Mouse (Mus musculus) c-Kit-negative CD71-positive TER-119-positive erythroid progenitor cells, embryonic 14.5 days (primary cell): ENCODE data around the gene Wnk2.
"Not testable (repeated sequence)": the region's sequence is repeated elsewhere in the genome, so short reads cannot be mapped to it uniquely, and the experiment has no call there.

ENCODE experiments used
- DNase-seq: peaks from one replicate; pipeline ENCODE4 v3.0.0-alpha.2; 2013; ENCODE audit warnings: low read depth, low spot score

Gene Wnk2

DNA sequence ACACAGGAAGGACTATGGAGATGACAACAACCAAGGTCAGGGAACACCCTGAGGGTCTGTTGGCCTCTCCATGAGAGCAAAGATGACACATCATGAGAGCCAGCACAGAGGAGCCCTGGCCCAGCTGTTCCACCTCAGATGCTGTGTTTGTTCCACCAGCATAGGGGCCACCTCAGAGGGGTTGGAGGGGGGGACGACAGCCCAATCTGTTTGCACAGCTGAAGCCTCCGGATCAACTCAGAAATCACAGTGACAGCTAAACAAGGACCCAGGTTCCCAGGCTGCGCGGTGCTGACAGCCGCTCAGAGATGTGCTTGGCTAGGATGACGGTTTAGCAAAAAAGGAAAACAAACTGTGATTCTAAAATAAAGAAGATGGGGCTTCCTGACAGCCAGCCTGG is 53.1 kb downstream of the Wnk2 start:
- no peak for DNase-seq

GRCm38 (mm10) chr13:49093471-49093891 is 54.3 kb downstream of the Wnk2 start:
- no peak for DNase-seq

- no peak for DNase-seq
Measured at GRCm38 (mm10) chr13:49092596-49092995, 55.2 kb downstream of the Wnk2 start.

GRCm38 (mm10) chr13:49090176-49090575 is 57.6 kb downstream of the Wnk2 start:
- no peak for DNase-seq

GRCm38 (mm10) chr13:49088874-49089273 is 58.9 kb downstream of the Wnk2 start:
- DNase-seq = no peak

DNA sequence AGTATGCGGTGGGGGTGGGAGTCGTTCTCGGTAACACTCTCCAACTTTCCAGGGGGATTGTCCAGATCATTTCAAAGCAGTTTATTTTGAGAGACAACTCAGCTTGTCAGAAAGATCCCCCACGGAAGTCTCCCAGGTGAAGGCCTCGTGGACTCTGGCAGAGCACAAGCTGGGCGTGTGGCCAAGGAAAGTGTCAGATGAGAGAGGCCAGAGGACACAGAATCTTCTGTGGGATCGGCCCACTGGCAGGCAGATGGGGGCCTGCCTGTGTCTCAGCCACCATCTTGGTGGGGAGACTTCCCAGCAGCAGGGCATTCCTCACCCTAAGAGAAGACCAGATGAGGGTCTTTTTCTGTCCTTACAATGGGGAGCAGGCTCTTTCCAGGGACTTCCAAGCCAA is 60.4 kb downstream of the Wnk2 start:
- DNase-seq = no peak

GRCm38 (mm10) chr13:49086431-49086830 is 61.4 kb downstream of the Wnk2 start:
- no peak for DNase-seq

GRCm38 (mm10) chr13:49085211-49085610 is 62.6 kb downstream of the Wnk2 start:
- DNase-seq = no peak

GRCm38 (mm10) chr13:49084781-49085180 is 63.0 kb downstream of the Wnk2 start:
- no peak for DNase-seq

DNA sequence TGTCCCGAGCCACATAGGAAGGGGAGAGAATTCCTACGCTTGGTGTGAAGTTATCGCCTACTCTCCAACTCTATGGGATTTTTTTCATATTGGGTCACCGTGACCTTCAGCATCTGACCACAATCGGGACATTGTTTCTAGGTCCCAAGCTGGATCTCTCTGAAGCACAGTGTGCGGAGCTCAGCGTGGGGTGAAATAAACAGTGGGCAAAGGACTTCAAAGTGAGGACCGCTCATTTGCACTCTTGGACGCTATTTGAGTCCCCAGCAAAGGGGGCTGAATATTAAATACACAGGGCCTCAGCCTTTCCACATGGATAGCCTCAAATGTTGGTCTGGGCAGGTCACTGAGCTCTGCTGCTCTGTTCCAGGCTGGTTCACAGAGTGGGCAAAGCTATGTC is 63.9 kb downstream of the Wnk2 start:
- no peak for DNase-seq

- DNase-seq = no peak
Measured at GRCm38 (mm10) chr13:49082151-49082879, 65.5 kb downstream of the Wnk2 start.

DNA sequence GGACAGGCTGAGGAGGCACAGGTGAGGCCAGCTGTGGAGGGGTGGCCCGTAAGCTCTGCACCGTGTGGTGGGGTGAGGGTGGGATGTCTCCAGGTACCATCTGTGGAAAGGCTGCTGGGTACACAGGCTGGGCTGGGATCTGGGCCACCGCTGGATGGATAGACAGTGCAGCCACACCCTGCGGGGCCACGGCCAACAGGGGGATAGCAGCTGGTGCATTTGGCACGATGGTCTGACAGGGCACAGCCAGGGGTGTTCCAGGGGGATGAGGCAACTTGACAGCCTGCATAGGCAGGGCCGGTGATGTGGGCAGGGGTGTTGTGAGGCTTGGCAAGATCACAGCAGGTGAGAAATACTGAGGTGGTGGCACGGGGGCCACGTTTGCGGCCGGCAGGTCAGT is 71.6 kb downstream of the Wnk2 start:
- DNase-seq = no peak

GRCm38 (mm10) chr13:49075377-49075776 is 72.4 kb downstream of the Wnk2 start:
- DNase-seq = no peak

DNA sequence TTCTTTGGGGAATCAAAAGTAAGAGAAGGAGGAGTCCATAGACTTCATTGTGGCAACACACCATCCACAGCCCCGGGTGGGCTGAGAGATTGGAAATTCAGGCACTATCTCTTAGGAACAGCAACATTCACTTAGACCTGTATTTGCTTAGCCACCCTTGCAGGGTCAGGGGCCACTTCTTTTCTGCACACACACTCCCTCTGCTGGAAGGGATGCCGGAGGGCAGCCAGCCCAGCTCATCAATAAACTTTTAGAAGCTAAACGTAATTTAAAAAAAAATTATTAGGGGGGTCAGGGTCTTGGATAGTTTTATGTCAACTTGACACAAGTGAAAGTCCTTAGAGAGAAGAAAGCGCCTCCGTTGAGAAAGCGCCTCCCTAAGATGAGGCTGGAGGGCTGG is 74.5 kb downstream of the Wnk2 start:
- DNase-seq = no peak

GRCm38 (mm10) chr13:49071861-49072260 is 76.0 kb downstream of the Wnk2 start:
- DNase-seq = no peak

DNA sequence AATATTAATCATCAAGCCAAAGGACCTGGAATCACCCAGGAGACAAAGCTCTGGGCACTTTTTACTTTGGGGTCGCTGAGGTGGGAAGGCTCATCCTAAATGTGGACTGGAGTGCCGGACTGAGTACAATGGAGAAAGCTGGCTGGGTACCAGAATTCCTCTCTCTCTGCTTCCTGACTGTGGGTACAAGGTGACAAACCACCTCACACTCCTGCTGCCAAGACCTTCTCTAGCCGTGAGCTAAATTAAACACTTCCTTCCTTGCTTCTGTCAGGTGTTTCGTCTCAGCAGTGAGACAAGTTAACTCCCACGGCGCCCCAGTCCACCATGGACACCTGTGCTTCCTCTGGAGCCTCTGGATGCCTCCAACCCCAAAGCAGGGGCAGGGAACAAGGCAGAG is 77.8 kb downstream of the Wnk2 start:
- DNase-seq = no peak

GRCm38 (mm10) chr13:49069393-49069792 is 78.4 kb downstream of the Wnk2 start:
- DNase-seq = no peak

DNA sequence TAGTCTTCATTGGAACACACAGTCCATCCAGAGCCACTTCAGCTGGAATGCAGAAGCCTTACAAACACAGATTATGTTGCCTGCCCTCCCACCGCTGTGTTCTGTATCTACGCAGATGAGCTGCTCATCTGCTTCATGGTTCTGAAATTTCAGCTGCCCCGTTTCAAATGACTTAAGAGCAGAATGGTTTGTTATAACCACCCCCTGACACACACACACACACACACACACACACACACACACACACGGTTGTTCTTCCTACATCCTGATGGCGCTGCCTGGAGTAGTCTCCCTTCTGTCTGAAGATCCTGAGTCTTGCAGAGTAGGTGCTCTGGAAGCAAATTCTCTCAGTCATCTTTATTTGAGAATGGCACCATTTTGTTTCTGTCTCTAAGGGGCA is 83.6 kb downstream of the Wnk2 start:
- DNase-seq = no peak

DNA sequence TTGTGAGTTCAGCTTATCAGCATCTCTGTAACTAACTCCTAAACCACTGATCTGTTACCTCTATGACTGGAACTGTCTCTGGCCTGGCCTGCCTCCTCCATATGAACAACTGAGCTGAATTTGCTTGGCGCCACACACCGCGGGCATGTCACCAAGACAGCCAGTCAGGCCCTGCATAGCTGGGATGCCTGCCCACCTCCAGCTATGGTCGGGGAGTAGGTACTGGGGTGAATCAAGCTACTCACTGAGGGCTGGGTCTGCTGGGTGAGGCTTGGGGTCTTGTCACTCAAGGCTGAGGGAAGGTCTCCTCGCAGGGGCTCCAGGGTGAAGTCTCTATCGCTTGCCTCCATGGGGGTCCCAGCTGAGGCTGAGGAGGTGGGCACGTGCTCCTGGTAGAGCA is 87.4 kb downstream of the Wnk2 start:
- no peak for DNase-seq

GRCm38 (mm10) chr13:49058528-49058927 is 89.3 kb downstream of the Wnk2 start:
- DNase-seq = no peak

DNA sequence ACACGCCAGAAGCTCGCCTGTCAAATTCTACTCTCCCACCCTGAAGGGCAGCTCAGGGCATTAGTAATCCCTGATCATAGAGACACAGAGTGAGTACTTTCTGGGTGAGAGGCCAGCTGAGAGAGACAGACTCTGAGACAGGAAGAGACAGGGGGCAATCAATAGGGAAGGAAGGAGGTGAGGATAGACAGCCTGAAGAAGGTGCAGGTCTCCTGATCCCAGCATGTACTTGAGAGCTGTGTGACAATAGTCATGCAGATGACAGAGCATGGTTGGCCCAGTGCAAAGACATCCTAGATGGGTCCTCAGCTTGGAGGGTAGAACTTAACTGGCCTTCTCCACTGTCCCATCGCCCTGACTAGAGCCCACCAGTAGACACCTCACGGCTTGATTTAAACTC is 91.5 kb downstream of the Wnk2 start:
- DNase-seq = no peak

DNA sequence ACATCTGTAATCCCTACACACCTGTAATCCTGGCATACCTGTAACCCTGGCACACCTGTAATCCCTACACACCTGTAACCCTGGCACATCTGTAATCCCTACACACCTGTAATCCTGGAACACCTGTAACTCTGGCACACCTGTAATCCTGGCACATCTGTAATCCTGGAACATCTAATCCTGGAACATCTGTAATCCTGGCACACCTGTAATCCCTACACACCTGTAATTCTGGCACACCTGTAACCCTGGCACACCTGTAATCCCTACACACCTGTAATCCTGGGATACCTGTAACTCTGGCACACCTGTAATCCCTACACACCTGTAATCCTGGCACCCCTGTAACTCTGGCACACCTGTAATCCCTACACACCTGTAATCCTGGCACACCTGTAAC is 93.1 kb downstream of the Wnk2 start:
- DNase-seq = not testable (repeated sequence)

GRCm38 (mm10) chr13:49053333-49053732 is 94.5 kb downstream of the Wnk2 start:
- DNase-seq = no peak

DNA sequence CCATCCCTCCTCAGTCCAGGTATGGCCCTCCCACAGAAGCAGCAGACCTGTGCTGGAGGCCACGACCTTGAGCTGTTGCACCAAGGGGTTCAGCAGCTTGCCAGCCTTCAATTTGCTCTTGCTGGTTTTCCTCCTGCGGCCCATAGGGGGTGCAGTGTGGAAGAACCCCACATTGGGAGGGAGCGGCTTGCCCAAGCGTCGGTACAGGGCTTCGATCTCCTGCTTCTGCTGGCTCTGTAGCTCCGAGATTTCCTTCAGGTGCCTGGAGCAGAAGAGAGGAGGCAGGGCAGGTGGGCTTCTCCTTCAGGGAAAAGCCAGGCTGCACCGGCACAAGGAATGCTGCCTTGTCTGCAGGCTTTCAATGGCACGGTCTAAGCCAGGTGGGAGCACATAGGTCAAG is 95.3 kb downstream of the Wnk2 start:
- DNase-seq = no peak
